Mouse (Mus musculus): ENCODE measurements at regions not wholly inside any gene's neighbourhood (a gene's known extent, or its start where the extent isn't known, plus 50 kb on each side); places are given as distances from the start of the nearest gene placed in this dataset.
A peak's percentile ranks its signal among the peaks of the same experiment; 100 is the strongest.

DNA sequence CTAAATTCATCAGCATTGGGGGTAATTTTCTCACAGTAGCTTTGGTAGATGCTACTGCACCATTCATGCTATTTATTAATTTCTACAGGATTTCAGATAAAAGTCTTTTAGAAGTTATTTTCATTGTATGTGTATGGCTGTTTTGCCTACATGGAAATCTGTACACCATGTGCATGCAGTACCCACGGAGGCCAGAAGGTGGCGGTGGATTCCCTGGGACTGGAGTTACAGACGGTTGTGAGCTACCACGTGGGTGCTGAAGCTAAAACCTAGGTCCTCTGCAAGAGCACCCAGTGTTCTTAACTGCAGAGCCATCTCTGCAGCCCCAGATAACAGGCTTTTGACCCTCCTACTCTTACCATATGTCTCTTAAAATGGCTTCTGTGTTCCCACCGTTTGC is 176.7 kb upstream of the Fam19a5 start:
- peaks cover 69% of the 10 kb centered on the region for H3K9me3 ChIP-seq (replicated peaks)

GRCm38 (mm10) chr15:87369381-87369780 is 174.7 kb upstream of the Fam19a5 start:
- ATAC-seq (ENCODE audit: extremely low read depth, insufficient number of reproducible peaks, low FRiP score, poor library complexity, severe bottlenecking) = no peak
- no peaks in the 10 kb centered on the region for H3K36me3 ChIP-seq (replicated peaks)
- TF ChIP-seq TAL1 (conservative IDR thresholded peaks at IDR 0.05; ENCODE audit: low read depth, low read length) (no peak), GATA1 (IDR thresholded peaks at IDR 0.05; ENCODE audit: borderline replicate concordance, low read length) (no peak), POLR2AphosphoS5 (IDR thresholded peaks at IDR 0.05; ENCODE audit: insufficient replicate concordance, low read depth, low read length) (no peak), CTCF (IDR thresholded peaks at IDR 0.05; ENCODE audit: low read depth, low read length) (no peak), GATA2 (IDR thresholded peaks at IDR 0.05; ENCODE audit: borderline replicate concordance, low read depth, low read length) (no peak)
- DNase-seq (ENCODE audit: low spot score) = no peak
- H3K4me1 ChIP-seq (ENCODE audit: insufficient read depth, low read depth, low read length) = no peaks in the 10 kb centered on the region
- H3K9me3 ChIP-seq (replicated peaks) = peaks cover 71% of the 10 kb centered on the region
- H3K4me3 ChIP-seq (ENCODE audit: low read depth, low read length) = peak overlapping the region; percentile 23; the same call in 1 of the 2 replicates
- H3K27me3 ChIP-seq (ENCODE audit: insufficient read depth, low read length) = no peaks in the 10 kb centered on the region

More for the DNA sequence above, 176.7 kb upstream of the Fam19a5 start:
- Histone ChIP-seq H3K36me3 (replicated peaks) (no peaks in the 10 kb centered on the region), H3K4me1 (ENCODE audit: insufficient read depth, low read depth, low read length) (no peaks in the 10 kb centered on the region), H3K4me3 (ENCODE audit: low read depth, low read length) (no peak overlapping the region), H3K27me3 (ENCODE audit: insufficient read depth, low read length) (no peaks in the 10 kb centered on the region)
- no peak for DNase-seq (ENCODE audit: low spot score)
- TF ChIP-seq GATA2 (IDR thresholded peaks at IDR 0.05; ENCODE audit: borderline replicate concordance, low read depth, low read length) = no peak
- TF ChIP-seq GATA1 (IDR thresholded peaks at IDR 0.05; ENCODE audit: borderline replicate concordance, low read length) = no peak
- no peak for TF ChIP-seq CTCF (IDR thresholded peaks at IDR 0.05; ENCODE audit: low read depth, low read length)
- ATAC-seq (ENCODE audit: extremely low read depth, insufficient number of reproducible peaks, low FRiP score, poor library complexity, severe bottlenecking) = no peak

- Histone ChIP-seq H3K36me3 (replicated peaks) (no peaks in the 10 kb centered on the region), H3K27me3 (ENCODE audit: insufficient read depth, low read length) (no peaks in the 10 kb centered on the region), H3K9me3 (replicated peaks) (peaks cover 71% of the 10 kb centered on the region), H3K4me3 (ENCODE audit: low read depth, low read length) (no peak overlapping the region), H3K4me1 (ENCODE audit: insufficient read depth, low read depth, low read length) (no peaks in the 10 kb centered on the region)
- TF ChIP-seq GATA2 (IDR thresholded peaks at IDR 0.05; ENCODE audit: borderline replicate concordance, low read depth, low read length) (no peak), POLR2AphosphoS5 (IDR thresholded peaks at IDR 0.05; ENCODE audit: insufficient replicate concordance, low read depth, low read length) (no peak)
- ATAC-seq (ENCODE audit: extremely low read depth, insufficient number of reproducible peaks, low FRiP score, poor library complexity, severe bottlenecking) = no peak
- no peak for DNase-seq (ENCODE audit: low spot score)
Observed at GRCm38 (mm10) chr15:87369836-87370235, 174.3 kb upstream of the Fam19a5 start.

DNA sequence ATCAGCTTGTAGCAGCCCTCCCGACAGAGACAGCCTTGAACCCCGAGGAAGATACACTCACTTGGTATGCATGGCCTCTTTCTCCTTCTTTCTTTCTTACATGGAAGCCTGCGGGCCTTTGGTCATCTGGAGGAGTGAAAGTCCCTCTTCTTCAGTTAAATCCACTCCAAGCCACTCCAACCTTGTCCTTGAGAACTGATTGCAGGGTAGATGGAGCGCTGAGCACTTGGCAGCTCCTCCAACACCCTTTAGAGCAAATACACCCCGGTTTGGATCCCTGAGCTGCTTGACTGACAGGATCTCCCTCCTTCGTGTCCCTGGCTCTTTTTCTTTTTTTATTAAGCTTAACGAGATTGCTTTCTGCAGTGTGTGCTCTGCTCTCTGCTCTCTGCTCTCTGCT is 173.3 kb upstream of the Fam19a5 start:
- no peak for ATAC-seq (ENCODE audit: extremely low read depth, insufficient number of reproducible peaks, low FRiP score, poor library complexity, severe bottlenecking)
- Histone ChIP-seq H3K27me3 (ENCODE audit: insufficient read depth, low read length) (no peaks in the 10 kb centered on the region), H3K36me3 (replicated peaks) (no peaks in the 10 kb centered on the region), H3K4me3 (ENCODE audit: low read depth, low read length) (no peak overlapping the region), H3K4me1 (ENCODE audit: insufficient read depth, low read depth, low read length) (no peaks in the 10 kb centered on the region), H3K9me3 (replicated peaks) (peaks cover 73% of the 10 kb centered on the region)
- TF ChIP-seq GATA1 (IDR thresholded peaks at IDR 0.05; ENCODE audit: borderline replicate concordance, low read length) = no peak
- no peak for TF ChIP-seq POLR2AphosphoS5 (IDR thresholded peaks at IDR 0.05; ENCODE audit: insufficient replicate concordance, low read depth, low read length)
- TF ChIP-seq CTCF (IDR thresholded peaks at IDR 0.05; ENCODE audit: low read depth, low read length) = no peak
- TF ChIP-seq TAL1 (conservative IDR thresholded peaks at IDR 0.05; ENCODE audit: low read depth, low read length) = no peak
- TF ChIP-seq GATA2 (IDR thresholded peaks at IDR 0.05; ENCODE audit: borderline replicate concordance, low read depth, low read length) = no peak
- DNase-seq (ENCODE audit: low spot score) = no peak

DNA sequence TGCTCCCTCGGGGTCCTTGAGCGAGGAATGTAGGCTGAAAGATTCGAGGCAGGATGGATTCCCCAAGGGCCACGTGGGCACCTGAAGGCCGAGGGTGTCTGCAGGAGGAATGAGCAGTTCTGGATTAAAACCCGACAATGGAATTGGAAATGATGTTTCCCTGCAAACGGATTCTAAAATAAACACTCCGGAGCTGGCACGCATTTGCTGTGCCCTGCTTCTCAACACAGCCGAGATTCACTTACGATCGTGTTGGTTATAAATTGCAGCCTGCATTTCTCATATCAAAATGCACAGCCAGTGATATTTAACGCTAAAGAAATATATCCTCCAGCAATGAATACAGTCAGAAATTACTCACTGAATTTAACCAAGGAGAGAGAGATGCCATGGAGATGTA is 169.4 kb upstream of the Fam19a5 start:
- TF ChIP-seq GATA2 (IDR thresholded peaks at IDR 0.05; ENCODE audit: borderline replicate concordance, low read depth, low read length) (no peak), POLR2AphosphoS5 (IDR thresholded peaks at IDR 0.05; ENCODE audit: insufficient replicate concordance, low read depth, low read length) (no peak), TAL1 (conservative IDR thresholded peaks at IDR 0.05; ENCODE audit: low read depth, low read length) (no peak), GATA1 (IDR thresholded peaks at IDR 0.05; ENCODE audit: borderline replicate concordance, low read length) (no peak), CTCF (IDR thresholded peaks at IDR 0.05; ENCODE audit: low read depth, low read length) (no peak)

DNA sequence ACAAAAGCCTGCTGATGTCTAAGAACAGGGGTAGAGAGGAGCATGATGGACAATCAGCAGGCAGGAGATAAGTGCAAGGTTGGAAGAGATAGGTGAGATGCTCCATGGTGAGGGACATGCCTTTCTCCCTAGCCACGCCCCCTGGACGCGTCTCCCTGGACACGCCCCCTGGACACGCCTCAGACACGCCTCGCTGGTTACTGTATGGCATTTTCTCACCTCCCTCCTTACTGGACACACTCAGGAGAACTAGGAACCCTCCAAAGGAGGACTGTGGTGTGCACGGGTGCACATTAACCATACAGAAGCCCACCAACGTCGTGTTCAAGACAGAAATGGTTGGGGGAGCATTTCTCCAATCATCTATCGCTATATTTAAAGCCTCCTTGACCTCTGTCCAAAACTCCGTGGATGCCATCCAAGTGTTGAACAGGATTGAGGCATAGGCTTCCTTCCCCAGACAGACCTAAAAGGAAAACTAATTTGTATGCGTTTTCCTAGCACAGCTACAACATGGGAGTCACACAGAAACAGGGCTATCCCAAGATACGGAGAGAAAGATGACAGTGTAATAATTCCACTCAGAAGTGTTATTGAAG is 168.4 kb upstream of the Fam19a5 start:
- Histone ChIP-seq H3K4me1 (ENCODE audit: insufficient read depth, low read depth, low read length) (no peaks in the 10 kb centered on the region), H3K9me3 (replicated peaks) (peaks cover 72% of the 10 kb centered on the region), H3K36me3 (replicated peaks) (no peaks in the 10 kb centered on the region), H3K4me3 (ENCODE audit: low read depth, low read length) (no peak overlapping the region; the same call in 1 of the 2 replicates), H3K27me3 (ENCODE audit: insufficient read depth, low read length) (no peaks in the 10 kb centered on the region)
- no peak for TF ChIP-seq CTCF (IDR thresholded peaks at IDR 0.05; ENCODE audit: low read depth, low read length)
- TF ChIP-seq TAL1 (conservative IDR thresholded peaks at IDR 0.05; ENCODE audit: low read depth, low read length) = no peak
- no peak for TF ChIP-seq GATA1 (IDR thresholded peaks at IDR 0.05; ENCODE audit: borderline replicate concordance, low read length)
- TF ChIP-seq POLR2AphosphoS5 (IDR thresholded peaks at IDR 0.05; ENCODE audit: insufficient replicate concordance, low read depth, low read length) = no peak
- TF ChIP-seq GATA2 (IDR thresholded peaks at IDR 0.05; ENCODE audit: borderline replicate concordance, low read depth, low read length) = no peak
- ATAC-seq (ENCODE audit: extremely low read depth, insufficient number of reproducible peaks, low FRiP score, poor library complexity, severe bottlenecking) = no peak
- DNase-seq (ENCODE audit: low spot score) = no peak

More for the DNA sequence above, 169.4 kb upstream of the Fam19a5 start:
- no peak for DNase-seq (ENCODE audit: low spot score)
- Histone ChIP-seq H3K27me3 (ENCODE audit: insufficient read depth, low read length) (no peaks in the 10 kb centered on the region), H3K36me3 (replicated peaks) (no peaks in the 10 kb centered on the region), H3K4me1 (ENCODE audit: insufficient read depth, low read depth, low read length) (no peaks in the 10 kb centered on the region), H3K4me3 (ENCODE audit: low read depth, low read length) (no peak overlapping the region), H3K9me3 (replicated peaks) (peaks cover 72% of the 10 kb centered on the region)
- no peak for ATAC-seq (ENCODE audit: extremely low read depth, insufficient number of reproducible peaks, low FRiP score, poor library complexity, severe bottlenecking)
